Mouse (Mus musculus): ENCODE data around the gene Rlf. TPM values are rescaled to one million over a fixed set of nuclear protein-coding genes. Genes with fewer than 3 reads are reported as not detected.
A peak's percentile ranks its signal among the peaks of the same experiment; 100 is the strongest.

The Rlf gene
- polyA plus RNA-seq (2015; fragmentation: Nextera tagmentation; extraction: Ambion mirVana) = 20.5 and 24.3 TPM in 2 replicates

DNA sequence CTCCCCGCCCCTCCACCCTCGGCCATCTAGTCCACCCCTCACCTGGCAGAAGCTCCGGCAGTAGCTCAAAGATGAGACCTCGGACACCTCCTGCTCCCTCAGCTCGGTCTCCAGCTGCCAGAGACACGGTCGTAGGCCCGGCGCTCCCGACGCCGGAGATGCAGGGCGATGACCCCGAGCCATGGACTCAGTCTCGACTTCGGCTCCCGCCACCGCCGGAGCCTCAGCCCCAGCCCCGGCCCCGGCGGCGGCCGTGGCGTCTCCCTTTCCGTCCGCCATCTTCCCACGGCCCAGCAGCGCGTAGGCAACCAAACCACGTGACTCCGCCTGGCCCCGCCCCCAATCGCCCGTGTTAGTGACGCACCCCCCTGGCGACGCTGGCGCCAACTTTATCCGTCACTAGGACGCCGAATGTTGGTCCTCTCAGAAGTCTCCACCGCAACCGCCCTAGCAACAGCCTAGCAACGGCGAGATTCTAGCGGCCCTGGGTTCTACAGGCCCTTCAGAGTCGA is at the start of gene Rlf:
Gene Rlf (minus strand): TSS at position 292 of the 512 bp plus-strand sequence.
- no peaks in the 10 kb centered on the region for H3K9me3 ChIP-seq (ENCODE audit: control insufficient read depth, low read length)
- H3K27me3 ChIP-seq (ENCODE audit: control insufficient read depth, insufficient read depth, low read depth, low read length) = no peaks in the 10 kb centered on the region; the same call in 1 of the 2 replicates
- H3K9ac ChIP-seq (ENCODE audit: low read length) = peak within 1 kb of the TSS; percentile 97
- peak within 1 kb of the TSS; percentile 86 for H3K27ac ChIP-seq (ENCODE audit: low read length)
- under 1% methylated on average over 46 of the region's 48 CpGs for WGBS
- H3K4me3 ChIP-seq (ENCODE audit: low read length) = peak within 1 kb of the TSS; percentile 97
- peaks cover 15% of the 10 kb centered on the region for H3K4me1 ChIP-seq (replicated peaks; ENCODE audit: control insufficient read depth, insufficient read depth, low read length)
- H3K4me2 ChIP-seq (ENCODE audit: low read depth, low read length) = peak within 1 kb of the TSS; percentile 84
- peak; percentile 97 for ATAC-seq (ENCODE audit: low read depth)
- H3K36me3 ChIP-seq (ENCODE audit: control insufficient read depth, insufficient read depth, low read length) = no peaks in the 10 kb centered on the region

DNA sequence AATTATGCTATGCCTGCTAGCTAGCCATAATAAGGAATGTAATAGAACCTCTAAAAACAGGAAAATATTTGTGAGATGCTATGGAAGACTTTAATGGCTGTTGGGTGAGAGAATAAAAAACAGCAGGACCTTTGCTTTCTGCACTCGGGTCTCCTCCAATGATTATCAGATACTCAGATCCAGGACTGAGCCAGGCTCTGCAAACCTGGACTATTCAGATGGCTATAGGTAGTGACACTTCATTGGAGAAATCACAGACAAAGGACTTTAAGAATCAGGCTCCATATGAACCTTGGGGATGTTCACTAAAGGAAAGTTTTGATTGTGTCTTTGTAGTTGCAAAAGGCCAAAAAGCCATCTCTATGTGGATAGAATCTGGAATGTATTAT is 26.7 kb upstream of the Rlf start:
- Histone ChIP-seq H3K9me3 (ENCODE audit: control insufficient read depth, low read length) (no peaks in the 10 kb centered on the region), H3K4me3 (ENCODE audit: low read length) (no peak overlapping the region), H3K4me1 (replicated peaks; ENCODE audit: control insufficient read depth, insufficient read depth, low read length) (no peaks in the 10 kb centered on the region), H3K9ac (ENCODE audit: low read length) (no peak overlapping the region), H3K27me3 (ENCODE audit: control insufficient read depth, insufficient read depth, low read depth, low read length) (no peaks in the 10 kb centered on the region), H3K36me3 (ENCODE audit: control insufficient read depth, insufficient read depth, low read length) (no peaks in the 10 kb centered on the region), H3K27ac (ENCODE audit: low read length) (no peak overlapping the region), H3K4me2 (ENCODE audit: low read depth, low read length) (no peak overlapping the region)
- no peak for ATAC-seq (ENCODE audit: low read depth)
- WGBS = 59% methylated on average over 1 of the region's 1 CpGs

DNA sequence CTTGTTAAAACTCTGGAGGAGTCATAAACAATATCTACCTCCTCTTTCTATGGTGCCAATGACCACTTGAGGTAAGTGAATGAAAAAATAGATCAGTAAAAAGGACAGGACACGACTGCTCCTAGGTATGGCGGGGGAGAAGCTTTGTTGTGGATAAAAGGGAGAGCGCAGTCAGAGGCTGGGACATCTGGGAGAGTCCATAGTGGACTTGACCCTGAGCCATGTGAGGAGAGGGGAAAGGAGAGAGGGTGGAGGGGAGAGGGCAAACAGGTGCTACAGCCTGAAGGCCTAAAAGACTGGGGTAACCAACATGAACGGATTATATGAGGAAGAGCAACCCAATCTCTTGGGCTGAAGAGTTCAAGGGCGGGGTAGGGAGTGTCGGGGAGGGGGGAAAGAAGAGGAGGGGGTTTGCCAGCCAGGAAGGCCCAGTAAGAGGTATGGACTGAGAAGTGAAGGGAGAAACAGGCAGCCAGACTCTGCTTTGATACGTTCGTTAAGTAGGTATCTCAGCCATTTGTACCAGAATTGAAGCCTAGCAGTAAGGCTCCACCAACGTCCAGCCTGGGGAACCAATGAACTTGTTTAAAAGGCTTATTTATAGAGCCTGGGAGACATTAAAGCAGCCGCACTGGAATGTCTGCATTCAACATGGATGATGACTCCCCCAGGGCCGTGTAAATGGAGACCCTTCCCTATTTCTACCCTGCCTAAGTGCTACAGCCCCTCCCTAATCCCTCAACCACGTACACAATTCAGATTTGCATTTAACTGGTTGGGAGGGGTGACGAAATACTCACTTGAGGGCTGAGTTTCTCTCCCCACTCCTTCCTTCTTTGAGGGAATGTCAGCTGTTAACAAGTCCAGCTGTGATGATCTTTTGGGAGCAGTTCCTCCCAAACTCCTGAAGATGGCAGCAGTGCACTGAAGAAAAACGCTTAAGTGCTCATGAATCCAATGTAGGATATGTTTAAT is 26.0 kb upstream of the Rlf start:
- WGBS = 42% methylated on average over 14 of the region's 14 CpGs
- ATAC-seq (ENCODE audit: low read depth) = no peak

DNA sequence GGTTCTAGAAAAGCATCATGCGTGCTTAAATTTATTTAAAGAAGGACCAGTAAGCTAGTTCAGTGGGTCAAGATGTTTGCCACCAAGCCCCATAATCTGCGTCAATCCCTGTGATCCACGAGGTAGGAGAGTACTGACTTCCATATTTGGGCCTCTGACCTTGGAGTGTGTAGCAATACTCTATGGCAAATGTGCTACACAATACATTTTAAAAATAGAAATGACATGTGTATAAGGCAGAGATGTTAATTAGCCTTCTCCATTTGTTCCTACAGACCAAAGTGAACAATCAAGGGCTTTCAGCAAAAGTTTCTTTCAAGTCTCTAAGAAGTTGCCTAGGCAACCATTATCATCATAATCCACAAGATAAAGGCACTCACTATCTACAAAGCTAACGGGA is 25.0 kb upstream of the Rlf start:
- Histone ChIP-seq H3K9me3 (ENCODE audit: control insufficient read depth, low read length) (no peaks in the 10 kb centered on the region), H3K4me3 (ENCODE audit: low read length) (no peak overlapping the region)
- no peak for ATAC-seq (ENCODE audit: low read depth)

More for the DNA sequence above, 26.0 kb upstream of the Rlf start:
- Histone ChIP-seq H3K27me3 (ENCODE audit: control insufficient read depth, insufficient read depth, low read depth, low read length) (no peaks in the 10 kb centered on the region), H3K27ac (ENCODE audit: low read length) (no peak overlapping the region), H3K9me3 (ENCODE audit: control insufficient read depth, low read length) (no peaks in the 10 kb centered on the region), H3K36me3 (ENCODE audit: control insufficient read depth, insufficient read depth, low read length) (no peaks in the 10 kb centered on the region), H3K9ac (ENCODE audit: low read length) (no peak overlapping the region), H3K4me2 (ENCODE audit: low read depth, low read length) (no peak overlapping the region), H3K4me3 (ENCODE audit: low read length) (no peak overlapping the region), H3K4me1 (replicated peaks; ENCODE audit: control insufficient read depth, insufficient read depth, low read length) (no peaks in the 10 kb centered on the region)

DNA sequence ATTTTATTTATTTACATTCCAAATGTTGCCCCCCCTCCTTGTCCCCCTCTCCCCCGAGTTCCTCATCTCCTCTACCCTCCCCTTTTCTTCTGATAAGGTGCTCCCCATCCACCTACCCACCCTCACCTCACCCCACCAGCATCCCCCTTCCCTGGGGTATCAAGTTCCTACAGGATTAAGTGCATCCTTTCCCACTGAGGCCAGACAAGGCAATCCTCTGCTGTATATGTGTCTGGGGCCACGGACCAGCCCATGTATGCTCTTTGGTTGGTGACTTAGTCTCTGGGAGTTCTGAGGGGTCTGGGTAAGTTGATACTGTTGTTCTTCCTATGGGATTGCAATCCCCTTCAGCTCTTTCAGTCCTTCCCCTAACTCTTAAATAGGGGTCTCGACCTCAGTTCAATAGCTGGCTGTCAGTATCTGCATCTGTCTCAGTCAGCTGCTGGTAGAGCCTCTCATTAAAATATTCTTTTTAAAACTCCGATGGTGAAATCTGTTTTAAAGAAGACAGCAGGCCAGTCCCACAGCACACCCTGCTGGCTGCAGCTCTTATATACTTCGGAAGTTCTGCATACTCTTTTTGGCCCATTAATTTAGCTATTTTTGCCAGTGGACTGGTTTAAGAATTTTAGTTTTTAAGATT is 17.0 kb upstream of the Rlf start:
- Histone ChIP-seq H3K27me3 (ENCODE audit: control insufficient read depth, insufficient read depth, low read depth, low read length) (peaks cover 7% of the 10 kb centered on the region; the same call in 1 of the 2 replicates), H3K4me2 (ENCODE audit: low read depth, low read length) (no peak overlapping the region), H3K9me3 (ENCODE audit: control insufficient read depth, low read length) (no peaks in the 10 kb centered on the region), H3K9ac (ENCODE audit: low read length) (no peak overlapping the region), H3K4me1 (replicated peaks; ENCODE audit: control insufficient read depth, insufficient read depth, low read length) (no peaks in the 10 kb centered on the region), H3K4me3 (ENCODE audit: low read length) (no peak overlapping the region), H3K27ac (ENCODE audit: low read length) (no peak overlapping the region), H3K36me3 (ENCODE audit: control insufficient read depth, insufficient read depth, low read length) (no peaks in the 10 kb centered on the region)
- WGBS = 9% methylated on average over 5 of the region's 5 CpGs
- ATAC-seq (ENCODE audit: low read depth) = no peak

More for the DNA sequence above, 25.0 kb upstream of the Rlf start:
- Histone ChIP-seq H3K36me3 (ENCODE audit: control insufficient read depth, insufficient read depth, low read length) (no peaks in the 10 kb centered on the region), H3K27me3 (ENCODE audit: control insufficient read depth, insufficient read depth, low read depth, low read length) (no peaks in the 10 kb centered on the region), H3K4me1 (replicated peaks; ENCODE audit: control insufficient read depth, insufficient read depth, low read length) (no peaks in the 10 kb centered on the region), H3K4me2 (ENCODE audit: low read depth, low read length) (no peak overlapping the region), H3K27ac (ENCODE audit: low read length) (no peak overlapping the region), H3K9ac (ENCODE audit: low read length) (no peak overlapping the region)
- WGBS = 46% methylated on average over 4 of the region's 4 CpGs

DNA sequence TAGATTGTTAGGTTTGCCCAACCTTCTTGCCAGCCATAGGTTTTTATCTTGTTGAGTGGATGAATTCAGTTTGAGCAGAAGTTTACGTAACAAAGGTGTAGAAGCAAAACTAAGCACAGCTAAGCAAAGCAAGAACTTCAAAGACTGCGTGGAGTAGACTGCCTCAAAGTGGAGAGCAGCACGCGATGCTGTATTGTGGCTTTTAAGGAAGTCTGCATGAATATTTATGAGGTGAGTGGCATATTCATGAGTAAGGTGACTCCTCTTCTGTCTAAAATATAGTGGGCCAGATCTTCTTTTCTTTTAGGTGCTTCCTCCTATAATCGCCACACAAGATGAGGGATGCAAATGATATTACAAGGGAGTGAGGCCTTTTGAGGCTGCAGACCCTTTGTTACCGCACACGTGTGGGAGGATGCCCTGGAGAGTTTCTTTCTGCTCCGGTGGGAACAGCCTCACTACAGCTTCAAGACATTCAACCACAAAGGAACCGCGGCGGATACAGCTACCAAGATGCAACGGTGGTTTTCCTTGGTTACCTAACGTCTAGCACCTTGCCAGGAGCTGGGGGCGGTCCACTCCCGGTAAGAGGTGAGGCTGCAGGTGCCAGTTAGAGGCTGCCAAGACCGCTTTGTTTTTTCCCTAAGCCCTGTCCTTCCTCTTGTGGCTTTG is 16.2 kb upstream of the Rlf start:
- ATAC-seq (ENCODE audit: low read depth) = no peak
- 7% methylated on average over 16 of the region's 16 CpGs for WGBS
- H3K27me3 ChIP-seq (ENCODE audit: control insufficient read depth, insufficient read depth, low read depth, low read length) = peaks cover 7% of the 10 kb centered on the region; the same call in 1 of the 2 replicates
- no peak overlapping the region for H3K9ac ChIP-seq (ENCODE audit: low read length)
- H3K4me2 ChIP-seq (ENCODE audit: low read depth, low read length) = no peak overlapping the region
- no peak overlapping the region for H3K4me3 ChIP-seq (ENCODE audit: low read length)
- no peaks in the 10 kb centered on the region for H3K36me3 ChIP-seq (ENCODE audit: control insufficient read depth, insufficient read depth, low read length)
- H3K9me3 ChIP-seq (ENCODE audit: control insufficient read depth, low read length) = no peaks in the 10 kb centered on the region
- no peaks in the 10 kb centered on the region for H3K4me1 ChIP-seq (replicated peaks; ENCODE audit: control insufficient read depth, insufficient read depth, low read length)
- H3K27ac ChIP-seq (ENCODE audit: low read length) = no peak overlapping the region

DNA sequence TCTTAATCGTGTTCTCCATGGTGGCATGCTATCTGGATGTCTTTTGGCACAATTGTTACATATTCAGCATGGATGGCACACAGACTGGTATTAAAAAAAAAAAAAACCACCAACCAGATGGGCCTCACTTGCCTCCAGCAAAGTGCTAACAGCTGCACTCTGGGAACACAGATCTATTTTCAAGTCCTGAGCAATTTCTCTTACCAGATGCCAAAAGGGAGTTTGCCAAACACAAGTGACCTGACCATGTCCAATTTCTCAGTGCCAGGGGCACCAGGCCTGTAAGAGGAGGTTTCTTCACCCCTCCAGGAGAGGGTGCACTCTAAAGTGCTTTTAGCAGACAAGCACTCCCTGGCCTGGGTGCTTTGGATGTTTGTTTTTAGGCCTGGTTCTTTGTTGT is 12.2 kb upstream of the Rlf start:
- H3K27me3 ChIP-seq (ENCODE audit: control insufficient read depth, insufficient read depth, low read depth, low read length) = peaks cover 7% of the 10 kb centered on the region; the same call in 1 of the 2 replicates
- no peak for ATAC-seq (ENCODE audit: low read depth)
- 45% methylated on average over 1 of the region's 1 CpGs for WGBS

DNA sequence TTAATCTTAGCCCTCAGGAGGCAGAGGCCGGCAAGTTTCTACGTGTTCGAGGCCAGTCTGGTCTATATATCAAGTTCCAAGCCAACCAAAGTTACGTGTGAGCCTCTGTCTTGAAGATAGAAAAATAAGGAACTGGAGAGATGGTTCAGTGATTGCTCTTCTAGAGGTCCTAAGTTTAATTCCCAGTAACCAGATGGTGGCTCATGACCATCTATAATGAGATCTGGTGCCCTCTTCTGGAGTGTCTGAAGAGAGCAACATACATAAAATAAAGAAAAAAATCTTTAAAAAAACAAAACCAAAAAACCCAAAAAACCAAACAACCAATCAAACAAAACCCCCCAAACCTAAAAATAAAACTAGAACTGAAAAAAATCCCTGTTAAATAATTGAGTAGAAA is 10.3 kb upstream of the Rlf start:
- Histone ChIP-seq H3K9me3 (ENCODE audit: control insufficient read depth, low read length) (no peaks in the 10 kb centered on the region), H3K27me3 (ENCODE audit: control insufficient read depth, insufficient read depth, low read depth, low read length) (no peaks in the 10 kb centered on the region), H3K36me3 (ENCODE audit: control insufficient read depth, insufficient read depth, low read length) (no peaks in the 10 kb centered on the region), H3K4me2 (ENCODE audit: low read depth, low read length) (no peak overlapping the region), H3K27ac (ENCODE audit: low read length) (no peak overlapping the region), H3K4me3 (ENCODE audit: low read length) (no peak overlapping the region), H3K4me1 (replicated peaks; ENCODE audit: control insufficient read depth, insufficient read depth, low read length) (no peaks in the 10 kb centered on the region), H3K9ac (ENCODE audit: low read length) (no peak overlapping the region)
- WGBS = 83% methylated on average over 4 of the region's 4 CpGs
- ATAC-seq (ENCODE audit: low read depth) = no peak

More for the DNA sequence above, 12.2 kb upstream of the Rlf start:
- Histone ChIP-seq H3K27ac (ENCODE audit: low read length) (no peak overlapping the region), H3K36me3 (ENCODE audit: control insufficient read depth, insufficient read depth, low read length) (no peaks in the 10 kb centered on the region), H3K9ac (ENCODE audit: low read length) (no peak overlapping the region), H3K4me2 (ENCODE audit: low read depth, low read length) (no peak overlapping the region), H3K4me1 (replicated peaks; ENCODE audit: control insufficient read depth, insufficient read depth, low read length) (no peaks in the 10 kb centered on the region), H3K4me3 (ENCODE audit: low read length) (no peak overlapping the region), H3K9me3 (ENCODE audit: control insufficient read depth, low read length) (no peaks in the 10 kb centered on the region)

DNA sequence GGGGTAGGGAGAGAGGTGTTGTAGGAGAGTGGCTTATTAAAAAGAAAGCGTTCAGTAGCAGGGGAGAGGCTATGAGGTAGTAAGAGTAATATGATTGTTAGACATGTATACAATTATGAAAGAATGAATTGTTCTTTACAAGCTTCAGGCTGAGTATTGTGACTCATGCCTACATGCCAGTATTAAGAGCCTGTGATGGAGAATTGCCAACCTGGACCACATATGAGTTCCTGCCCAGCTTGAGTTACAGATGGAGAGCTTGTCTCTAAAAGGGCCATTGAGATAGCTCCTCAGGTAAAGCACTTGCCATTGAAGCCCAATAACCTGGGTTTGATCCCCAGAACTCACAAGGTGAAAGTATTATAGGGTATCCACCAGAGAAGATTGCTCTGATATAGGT is 8.3 kb upstream of the Rlf start:
- Histone ChIP-seq H3K4me2 (ENCODE audit: low read depth, low read length) (no peak overlapping the region), H3K9me3 (ENCODE audit: control insufficient read depth, low read length) (no peaks in the 10 kb centered on the region), H3K27me3 (ENCODE audit: control insufficient read depth, insufficient read depth, low read depth, low read length) (no peaks in the 10 kb centered on the region), H3K36me3 (ENCODE audit: control insufficient read depth, insufficient read depth, low read length) (no peaks in the 10 kb centered on the region), H3K9ac (ENCODE audit: low read length) (no peak overlapping the region), H3K27ac (ENCODE audit: low read length) (no peak overlapping the region), H3K4me3 (ENCODE audit: low read length) (no peak overlapping the region), H3K4me1 (replicated peaks; ENCODE audit: control insufficient read depth, insufficient read depth, low read length) (no peaks in the 10 kb centered on the region)
- 68% methylated on average over 1 of the region's 1 CpGs for WGBS
- ATAC-seq (ENCODE audit: low read depth) = no peak

Measured in lung, embryonic 16.5 days (tissue).